Mouse (Mus musculus) forebrain, embryonic 12.5 days (tissue): Measurements from ENCODE around the gene Cap1. TPM values are rescaled to one million over a fixed set of nuclear protein-coding genes. Genes with fewer than 3 reads are reported as not detected.

Experiments
- ATAC-seq: fragments of 200-750 bp; cut with Nextera tagmentation; 2 replicates; pipeline ENCODE4 v1.8.0; 2017; ENCODE audit warnings: moderate TSS enrichment; ENCODE audit not compliant: low FRiP score
- H3K27ac ChIP-seq: fragments of 300-500 bp; sonication (generic); 2 replicates; pipeline ENCODE4 v1.5.1; 2016; ENCODE audit warnings: mild to moderate bottlenecking
- H3K27me3 ChIP-seq: fragments of 300-500 bp; sonication (generic); 2 replicates; pipeline ENCODE4 v1.6.1; 2016; ENCODE audit warnings: mild to moderate bottlenecking
- H3K36me3 ChIP-seq: fragments of 300-500 bp; sonication (generic); replicated peaks from 2 replicates; pipeline ENCODE4 v1.6.1; 2016; ENCODE audit warnings: mild to moderate bottlenecking
- H3K4me1 ChIP-seq: fragments of 300-500 bp; sonication (generic); 2 replicates; pipeline ENCODE4 v1.6.1; 2016
- H3K4me2 ChIP-seq: fragments of 300-500 bp; sonication (generic); 2 replicates; pipeline ENCODE4 v1.6.1; 2016; ENCODE audit warnings: mild to moderate bottlenecking, moderate library complexity
- H3K4me3 ChIP-seq: fragments of 300-500 bp; sonication (generic); replicated peaks from 2 replicates; pipeline ENCODE4 v1.5.1; 2016; ENCODE audit warnings: mild to moderate bottlenecking
- H3K9ac ChIP-seq: fragments of 300-500 bp; sonication (generic); 2 replicates; pipeline ENCODE4 v1.6.1; 2016; ENCODE audit warnings: mild to moderate bottlenecking
- H3K9me3 ChIP-seq: fragments of 300-500 bp; sonication (generic); 2 replicates; pipeline ENCODE4 v1.6.1; 2016
- WGBS: fragments of 180-500 bp; shearing (Covaris S2); methylation state at CpG from one replicate; pipeline ENCODE4 v1.1.7; 2016; 5-methylcytosine and 5-hydroxymethylcytosine counted together
- polyA plus RNA-seq: library from polyadenylated mRNA; unstranded; fragments of >200 nt; fragmentation: Nextera tagmentation; extraction: Ambion mirVana; gene quantifications from 2 replicates; pipeline ENCODE4 v1.2.1, GENCODE M21; 2016

Gene Cap1
- polyA plus RNA-seq, 1 experiment from 2014 or later: 28.1 TPM

DNA sequence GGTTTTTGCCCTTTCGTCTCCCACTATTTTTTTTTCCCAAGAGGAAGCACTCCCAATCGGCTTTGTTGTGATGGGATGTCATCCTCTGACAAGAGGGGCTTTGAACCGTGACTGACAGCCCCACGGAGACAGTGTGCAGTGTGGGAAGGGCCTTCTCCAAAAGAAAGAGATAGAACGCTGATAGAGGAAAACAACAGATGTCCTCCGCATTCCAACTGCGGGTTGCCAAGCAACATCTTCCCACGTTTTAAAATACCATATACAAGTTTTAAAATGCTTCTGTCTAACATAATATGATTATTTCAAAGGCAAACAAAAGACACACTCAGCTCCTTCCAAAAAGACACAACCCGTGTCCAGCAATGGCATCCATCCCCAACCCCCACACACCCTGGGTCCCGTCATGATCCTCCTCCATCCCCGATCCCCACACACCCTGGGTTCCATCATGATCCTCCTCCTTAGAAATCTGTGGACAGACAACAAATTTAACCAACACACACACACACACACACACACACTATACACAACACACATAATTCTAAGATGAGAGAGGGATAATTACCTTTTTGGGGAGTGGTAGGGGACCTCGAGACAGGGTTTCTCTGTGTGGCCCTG, 23.8 kb upstream of the Cap1 start:
- H3K9ac ChIP-seq: no peak overlapping the region; the same call in 1 of the 2 replicates

GRCm38 (mm10) chr4:122905359-122905758, 19.5 kb upstream of the Cap1 start:
- no peaks in the 10 kb centered on the region for H3K27me3 ChIP-seq
- WGBS: 88% methylated on average over 10 of the region's 10 CpGs
- no peak overlapping the region for H3K9ac ChIP-seq
- H3K4me3 ChIP-seq: no peak overlapping the region
- no peak for ATAC-seq
- H3K27ac ChIP-seq: no peak overlapping the region
- H3K9me3 ChIP-seq: no peaks in the 10 kb centered on the region
- H3K4me2 ChIP-seq: no peak overlapping the region
- peaks cover 11% of the 10 kb centered on the region for H3K4me1 ChIP-seq
- no peaks in the 10 kb centered on the region for H3K36me3 ChIP-seq

More for the DNA sequence above, 23.8 kb upstream of the Cap1 start:
- Histone ChIP-seq H3K27ac (no peak overlapping the region), H3K4me2 (no peak overlapping the region), H3K9me3 (no peaks in the 10 kb centered on the region), H3K4me3 (no peak overlapping the region), H3K36me3 (no peaks in the 10 kb centered on the region), H3K4me1 (peaks cover 11% of the 10 kb centered on the region), H3K27me3 (no peaks in the 10 kb centered on the region)
- 28% methylated on average over 12 of the region's 12 CpGs for WGBS
- no peak for ATAC-seq

DNA sequence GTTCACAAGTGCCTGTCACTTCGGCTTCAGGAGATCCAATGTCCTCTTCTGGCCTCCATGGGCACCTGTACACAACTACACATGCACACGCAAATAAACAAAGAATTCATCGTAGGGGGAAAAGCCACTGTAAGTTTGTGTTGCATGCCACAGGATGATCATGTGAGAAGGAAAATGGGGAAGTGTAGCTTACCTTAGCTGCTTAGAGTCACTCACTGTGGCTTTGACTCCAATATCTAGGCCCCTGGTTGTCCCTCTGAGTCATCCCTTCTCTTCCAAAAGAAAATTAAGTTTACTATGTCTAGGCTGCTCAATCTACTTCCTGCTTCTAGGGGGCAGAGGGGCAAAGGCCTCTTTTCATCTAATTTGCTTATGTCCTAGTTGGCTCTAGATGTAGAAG, 17.9 kb upstream of the Cap1 start:
- WGBS: 93% methylated on average over 3 of the region's 3 CpGs

DNA sequence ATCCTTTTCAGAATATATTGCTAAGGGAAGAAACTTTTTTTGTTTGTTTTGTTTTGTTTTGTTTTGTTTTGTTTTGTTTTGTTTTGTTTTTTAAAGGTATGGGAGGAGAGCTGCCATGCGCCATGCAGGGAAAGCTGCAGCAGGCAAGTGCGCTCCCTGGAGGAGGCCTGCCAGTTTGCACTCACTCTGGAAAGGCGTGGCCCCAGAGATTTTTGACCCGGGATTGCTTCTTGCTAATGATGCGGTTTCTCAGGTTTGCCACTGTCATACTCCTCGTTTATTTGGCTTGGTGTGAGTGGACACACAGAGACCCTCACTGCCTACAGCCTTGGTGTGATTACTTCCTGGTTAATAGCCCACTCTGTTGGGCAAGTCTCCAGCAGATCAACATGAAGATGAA, 16.3 kb upstream of the Cap1 start:
- Histone ChIP-seq H3K4me1 (no peaks in the 10 kb centered on the region), H3K36me3 (no peaks in the 10 kb centered on the region), H3K27ac (no peak overlapping the region), H3K9ac (no peak overlapping the region), H3K4me2 (no peak overlapping the region), H3K9me3 (no peaks in the 10 kb centered on the region), H3K27me3 (no peaks in the 10 kb centered on the region), H3K4me3 (no peak overlapping the region)
- ATAC-seq: no peak
- 27% methylated on average over 6 of the region's 6 CpGs for WGBS

More for the DNA sequence above, 17.9 kb upstream of the Cap1 start:
- H3K4me3 ChIP-seq: no peak overlapping the region
- H3K36me3 ChIP-seq: no peaks in the 10 kb centered on the region
- H3K27ac ChIP-seq: no peak overlapping the region
- no peak for ATAC-seq
- no peaks in the 10 kb centered on the region for H3K9me3 ChIP-seq
- H3K4me2 ChIP-seq: no peak overlapping the region
- no peak overlapping the region for H3K9ac ChIP-seq
- no peaks in the 10 kb centered on the region for H3K27me3 ChIP-seq
- H3K4me1 ChIP-seq: no peaks in the 10 kb centered on the region; the same call in 1 of the 2 replicates

GRCm38 (mm10) chr4:122898313-122898712, 12.5 kb upstream of the Cap1 start:
- Histone ChIP-seq H3K4me1 (no peaks in the 10 kb centered on the region), H3K27ac (no peak overlapping the region), H3K4me2 (no peak overlapping the region), H3K9me3 (no peaks in the 10 kb centered on the region), H3K4me3 (no peak overlapping the region), H3K9ac (no peak overlapping the region), H3K27me3 (no peaks in the 10 kb centered on the region), H3K36me3 (no peaks in the 10 kb centered on the region)
- ATAC-seq: no peak
- WGBS: 22% methylated on average over 5 of the region's 5 CpGs

- WGBS: 86% methylated on average over 4 of the region's 4 CpGs
- no peaks in the 10 kb centered on the region for H3K9me3 ChIP-seq
- no peak overlapping the region for H3K9ac ChIP-seq
- no peak overlapping the region for H3K4me2 ChIP-seq
- no peak for ATAC-seq
- H3K27me3 ChIP-seq: no peaks in the 10 kb centered on the region
- no peak overlapping the region for H3K4me3 ChIP-seq
- no peak overlapping the region for H3K27ac ChIP-seq
- H3K36me3 ChIP-seq: no peaks in the 10 kb centered on the region
- H3K4me1 ChIP-seq: no peaks in the 10 kb centered on the region
Measured at GRCm38 (mm10) chr4:122897750-122898149, 11.9 kb upstream of the Cap1 start.

- Histone ChIP-seq H3K27ac (no peak overlapping the region), H3K9ac (no peak overlapping the region), H3K9me3 (no peaks in the 10 kb centered on the region), H3K4me2 (no peak overlapping the region), H3K36me3 (no peaks in the 10 kb centered on the region), H3K4me1 (peaks cover 4% of the 10 kb centered on the region), H3K27me3 (no peaks in the 10 kb centered on the region), H3K4me3 (no peak overlapping the region)
- no peak for ATAC-seq
- WGBS: 78% methylated on average over 5 of the region's 5 CpGs
Measured at GRCm38 (mm10) chr4:122892157-122892556, 6.3 kb upstream of the Cap1 start.

DNA sequence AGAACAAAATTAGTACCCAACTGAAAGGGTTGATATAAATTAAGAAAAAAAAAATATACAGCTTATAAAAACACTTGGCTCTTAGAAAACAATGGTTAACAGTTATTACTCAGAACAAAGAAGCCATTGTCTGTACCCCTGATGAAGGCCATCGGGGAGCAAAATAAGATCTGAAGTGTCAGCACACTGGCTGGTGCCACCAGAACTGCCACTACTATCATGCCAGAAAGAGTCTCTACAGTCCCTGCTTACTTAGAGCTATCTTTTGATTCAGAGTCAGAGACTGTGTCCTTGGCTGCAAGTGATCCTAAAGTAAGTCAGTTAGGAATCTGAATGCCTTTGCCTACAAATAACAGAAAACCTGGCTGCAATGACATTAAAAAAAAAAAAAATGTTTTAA, 5.7 kb upstream of the Cap1 start:
- H3K27ac ChIP-seq: 0 out of 2 replicates have a peak overlapping the region, but pooled peaks have one; percentile 13

DNA sequence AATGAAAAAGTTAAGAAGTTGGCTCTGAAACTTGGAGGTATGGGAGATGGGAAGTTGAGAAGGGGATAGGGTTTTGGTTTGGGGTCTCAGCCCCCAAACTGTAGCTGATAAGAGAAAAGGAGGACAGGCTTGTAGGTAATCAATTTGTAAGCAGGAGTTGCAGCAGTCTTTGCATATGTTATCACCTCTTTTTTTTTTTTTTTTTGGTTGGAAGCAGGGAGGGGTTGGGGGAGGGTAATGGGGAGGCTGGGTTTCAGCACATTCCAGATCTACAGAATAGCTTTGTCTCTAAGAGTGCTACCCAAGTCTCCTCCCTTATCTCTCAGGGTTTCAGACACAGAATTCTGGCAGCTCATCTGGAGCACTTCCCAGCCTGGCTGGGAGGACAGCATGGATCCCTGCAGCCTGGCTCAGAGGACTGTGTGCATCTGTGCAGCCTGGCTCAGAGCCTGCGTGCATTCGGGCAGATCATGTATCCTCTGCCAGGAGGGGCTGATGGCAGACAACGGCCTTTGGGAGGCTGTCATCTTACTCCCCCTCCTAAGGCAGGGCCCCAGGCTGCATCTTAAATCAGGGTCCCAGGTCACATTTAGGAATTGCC, 5.1 kb upstream of the Cap1 start:
- 22% methylated on average over 3 of the region's 3 CpGs for WGBS

More for the DNA sequence above, 5.7 kb upstream of the Cap1 start:
- no peaks in the 10 kb centered on the region for H3K27me3 ChIP-seq
- H3K4me3 ChIP-seq: no peak overlapping the region
- no peak overlapping the region for H3K9ac ChIP-seq
- no peaks in the 10 kb centered on the region for H3K36me3 ChIP-seq
- 31% methylated on average over 1 of the region's 1 CpGs for WGBS
- no peak overlapping the region for H3K4me2 ChIP-seq
- H3K9me3 ChIP-seq: no peaks in the 10 kb centered on the region
- peaks cover 8% of the 10 kb centered on the region for H3K4me1 ChIP-seq
- ATAC-seq: no peak

GRCm38 (mm10) chr4:122887336-122887735, 1.5 kb upstream of the Cap1 start:
- 86% methylated on average over 2 of the region's 2 CpGs for WGBS
- Histone ChIP-seq H3K27me3 (no peaks in the 10 kb centered on the region), H3K36me3 (no peaks in the 10 kb centered on the region), H3K4me1 (peaks cover 22% of the 10 kb centered on the region), H3K4me3 (peak overlapping the region; percentile 79; the same call in 1 of the 2 replicates), H3K4me2 (peak overlapping the region; percentile 77), H3K9ac (peak overlapping the region; percentile 71; the same call in 1 of the 2 replicates), H3K27ac (peak overlapping the region; percentile 99), H3K9me3 (no peaks in the 10 kb centered on the region)
- ATAC-seq: no peak

More for the DNA sequence above, 5.1 kb upstream of the Cap1 start:
- Histone ChIP-seq H3K4me1 (peaks cover 8% of the 10 kb centered on the region), H3K4me2 (no peak overlapping the region), H3K4me3 (no peak overlapping the region), H3K9me3 (no peaks in the 10 kb centered on the region), H3K9ac (0 out of 2 replicates have a peak overlapping the region, but pooled peaks have one; percentile 5), H3K27ac (peak overlapping the region; percentile 14; the same call in 1 of the 2 replicates), H3K27me3 (no peaks in the 10 kb centered on the region), H3K36me3 (no peaks in the 10 kb centered on the region)
- no peak for ATAC-seq

- Histone ChIP-seq H3K36me3 (no peaks in the 10 kb centered on the region), H3K4me2 (peak overlapping the region; percentile 77), H3K9me3 (no peaks in the 10 kb centered on the region), H3K9ac (peak overlapping the region; percentile 71), H3K27me3 (no peaks in the 10 kb centered on the region), H3K27ac (peak overlapping the region; percentile 99), H3K4me1 (peaks cover 22% of the 10 kb centered on the region), H3K4me3 (peak overlapping the region; percentile 79)
- ATAC-seq: peak; percentile 27
- WGBS: 5% methylated on average over 19 of the region's 19 CpGs
Measured at GRCm38 (mm10) chr4:122886579-122887254, 861 bp upstream of the Cap1 start.

DNA sequence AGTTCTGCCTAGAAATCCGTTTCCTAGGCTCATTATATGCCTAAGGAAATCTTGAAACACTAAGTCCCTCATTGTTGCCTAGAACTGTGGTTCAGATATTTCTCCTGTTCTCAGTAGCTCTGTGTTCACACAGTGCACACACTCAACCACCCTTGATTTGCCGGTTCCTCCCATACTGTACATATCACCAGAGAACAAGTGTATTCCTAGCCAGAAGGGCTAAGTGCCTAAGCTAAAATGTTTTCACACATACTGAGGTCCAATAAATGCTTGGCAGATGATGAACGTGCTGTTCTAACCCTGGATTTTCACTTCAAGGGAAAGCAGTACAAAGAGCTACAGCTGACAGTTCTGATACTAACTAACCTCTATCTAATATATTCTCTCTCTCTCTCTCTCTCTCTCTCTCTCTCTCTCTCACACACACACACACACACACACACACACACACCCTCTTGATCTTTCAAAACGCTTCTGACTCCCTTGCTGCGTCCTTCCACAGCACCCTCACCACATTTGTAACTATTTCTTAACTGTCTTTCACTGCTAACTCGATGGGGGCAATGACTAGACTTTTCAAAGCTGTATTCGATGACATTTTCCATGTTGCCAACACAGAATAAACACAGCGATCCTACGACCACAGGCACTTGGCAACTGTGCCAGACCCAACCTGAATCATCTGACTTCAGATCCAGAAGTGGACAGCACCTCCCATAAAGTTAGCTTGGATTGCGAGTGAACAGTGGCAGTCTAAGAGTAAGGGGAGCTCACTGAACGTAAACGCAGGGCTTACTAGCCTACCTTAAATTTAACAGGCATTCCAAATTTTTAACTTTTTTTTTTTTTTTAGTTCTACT, 1.1 kb downstream of the Cap1 start:
- ATAC-seq: no peak
- 55% methylated on average over 12 of the region's 12 CpGs for WGBS
- Histone ChIP-seq H3K9ac (peak overlapping the region; percentile 70), H3K27me3 (no peaks in the 10 kb centered on the region), H3K4me3 (peak overlapping the region; percentile 79), H3K27ac (no peak overlapping the region), H3K4me1 (peaks cover 19% of the 10 kb centered on the region), H3K9me3 (no peaks in the 10 kb centered on the region), H3K36me3 (no peaks in the 10 kb centered on the region), H3K4me2 (peak overlapping the region; percentile 77)
